Mouse (Mus musculus) MEL (cell line): Measurements from ENCODE around the gene Mstn.

ENCODE experiments used
- CHD1 ChIP-seq: IDR thresholded peaks from 2 replicates; pipeline ENCODE4 v1.6.1; 2012; ENCODE audit warnings: low read depth, mild to moderate bottlenecking, inconsistent platforms, low read length, improper control_type of control experiment
- CTCF ChIP-seq, 3 experiments: IDR thresholded peaks in 2 of 3; conservative IDR thresholded peaks in 1 of 3; 2 replicates each; pipeline ENCODE4 v1.5.1; 2011 to 2012; ENCODE audit warnings: low read length in 3 of 3, low read depth in 2 of 3, mild to moderate bottlenecking in 2 of 3, improper control_type of control experiment in 1 of 3, inconsistent platforms in 1 of 3, mixed read lengths in 1 of 3, moderate library complexity in 1 of 3; ENCODE audit not compliant: control insufficient read depth in 1 of 3, insufficient read depth in 1 of 3, poor library complexity in 1 of 3, severe bottlenecking in 1 of 3
- EP300 ChIP-seq, 2 experiments: IDR thresholded peaks; 2 replicates each; pipeline ENCODE4 v1.6.1; 2011; ENCODE audit warnings: improper control_type of control experiment in 2 of 2, low read length in 2 of 2, low read depth in 1 of 2, mild to moderate bottlenecking in 1 of 2
- GABPA ChIP-seq: IDR thresholded peaks from 2 replicates; pipeline ENCODE4 v1.6.1; 2012; ENCODE audit warnings: low read depth, mild to moderate bottlenecking, inconsistent platforms, low read length, improper control_type of control experiment, moderate library complexity
- GATA1 ChIP-seq: IDR thresholded peaks from 2 replicates; pipeline ENCODE4 v1.6.1; 2011; ENCODE audit warnings: low read depth, low read length, improper control_type of control experiment
- JUND ChIP-seq: IDR thresholded peaks from 2 replicates; pipeline ENCODE4 v1.6.1; 2011; ENCODE audit warnings: low read depth, mild to moderate bottlenecking, improper control_type of control experiment, low read length
- MYB ChIP-seq: IDR thresholded peaks from 2 replicates; pipeline ENCODE4 v1.6.1; 2011; ENCODE audit warnings: mild to moderate bottlenecking, low read depth, low read length, improper control_type of control experiment
- NELFE ChIP-seq: IDR thresholded peaks from 2 replicates; pipeline ENCODE4 v1.6.1; 2011; ENCODE audit warnings: low read depth, low read length, improper control_type of control experiment
- NRF1 ChIP-seq: IDR thresholded peaks from 2 replicates; pipeline ENCODE4 v1.6.1; 2014; ENCODE audit warnings: low read depth, mild to moderate bottlenecking, inconsistent platforms, low read length, improper control_type of control experiment, moderate library complexity; ENCODE audit not compliant: poor library complexity, insufficient read depth, severe bottlenecking
- POLR2A ChIP-seq, 2 experiments: IDR thresholded peaks; 2 replicates each; pipeline ENCODE4 v1.6.1; 2011 to 2012; ENCODE audit warnings: low read length in 2 of 2, mild to moderate bottlenecking in 2 of 2, control low read depth in 1 of 2, improper control_type of control experiment in 1 of 2, low read depth in 1 of 2, moderate library complexity in 1 of 2; ENCODE audit not compliant: control insufficient read depth in 1 of 2, insufficient read depth in 1 of 2, poor library complexity in 1 of 2
- POLR2AphosphoS5 ChIP-seq: IDR thresholded peaks from 2 replicates; pipeline ENCODE4 v1.6.1; 2012; ENCODE audit warnings: low read depth, borderline replicate concordance, mild to moderate bottlenecking, inconsistent platforms, low read length, moderate library complexity, mixed read lengths
- TAL1 ChIP-seq: IDR thresholded peaks from 2 replicates; pipeline ENCODE4 v1.6.1; 2012; ENCODE audit warnings: mild to moderate bottlenecking, inconsistent platforms, low read length, moderate library complexity, mixed read lengths
- ZMIZ1 ChIP-seq: IDR thresholded peaks from 2 replicates; pipeline ENCODE4 v1.6.1; 2012; ENCODE audit warnings: low read depth, mild to moderate bottlenecking, inconsistent platforms, low read length, improper control_type of control experiment, moderate library complexity

DNA sequence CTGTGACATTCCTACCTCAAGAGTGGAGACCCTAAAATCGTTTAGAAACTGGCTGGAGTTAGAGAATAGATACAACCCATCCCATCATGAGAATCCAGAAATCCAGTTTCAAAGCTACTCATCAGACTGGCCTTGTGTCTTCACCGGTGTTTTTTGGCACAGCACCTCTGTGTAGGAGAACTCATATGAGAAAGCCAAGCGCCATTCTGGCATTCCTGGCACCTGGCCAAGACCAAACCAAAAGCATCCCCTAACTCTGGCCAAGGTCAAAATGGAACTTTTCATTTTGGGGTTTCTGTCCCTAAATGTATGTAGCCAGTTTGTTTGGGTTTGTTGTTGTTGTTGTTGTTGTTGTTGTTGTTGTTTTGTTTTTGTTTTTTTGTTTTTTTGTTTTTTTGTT lies 15.2 kb downstream of the Mstn start:
- TF ChIP-seq POLR2A (IDR thresholded peaks at IDR 0.05; ENCODE audit: control insufficient read depth in 1 of 2, insufficient read depth in 1 of 2, low read depth in 1 of 2, low read length in 2 of 2, poor library complexity in 1 of 2) (no peak), NRF1 (no peak), NELFE (no peak), CTCF (IDR thresholded peaks at IDR 0.05 in 2 of 3, conservative IDR thresholded peaks at IDR 0.05 in 1 of 3; ENCODE audit: control insufficient read depth in 1 of 3, insufficient read depth in 1 of 3, low read depth in 2 of 3, low read length in 3 of 3, poor library complexity in 1 of 3, severe bottlenecking in 1 of 3) (no peak), MYB (no peak), JUND (no peak), POLR2AphosphoS5 (no peak), CHD1 (no peak), GATA1 (no peak), EP300 (IDR thresholded peaks at IDR 0.05; ENCODE audit: low read depth in 1 of 2, low read length in 2 of 2) (no peak), TAL1 (no peak), GABPA (no peak), ZMIZ1 (no peak)
